Mouse (Mus musculus): ENCODE measurements around the gene P3h1.

GRCm38 (mm10) chr4:119261087-119261713, 28.5 kb downstream of the P3h1 start:
- TF ChIP-seq CTCF (IDR thresholded peaks at IDR 0.05; ENCODE audit: low read depth) (no peak), EP300 (IDR thresholded peaks at IDR 0.05; ENCODE audit: low read depth) (no peak)

Data from liver, postnatal 0 days (tissue).